Mouse (Mus musculus) olfactory bulb, adult 2 months (tissue): ENCODE data around the gene Sucla2. TPM values are rescaled to one million over a fixed set of nuclear protein-coding genes. Genes with fewer than 3 reads are reported as not detected.
A peak's percentile ranks its signal among the peaks of the same experiment; 100 is the strongest.

Source experiments
- H3K27ac ChIP-seq: fragments of 200-500 bp; 2 replicates; pipeline ENCODE4 v1.5.1; 2012; ENCODE audit warnings: low read depth, low read length; ENCODE audit not compliant: insufficient read depth
- H3K4me1 ChIP-seq: fragments of 200-500 bp; 2 replicates; pipeline ENCODE4 v1.6.1; 2012; ENCODE audit warnings: low read length; ENCODE audit not compliant: control insufficient read depth, insufficient read depth
- H3K4me3 ChIP-seq: fragments of 200-500 bp; 2 replicates; pipeline ENCODE4 v1.5.1; 2012; ENCODE audit warnings: mild to moderate bottlenecking, low read depth, low read length, moderate library complexity; ENCODE audit not compliant: insufficient read depth
- CTCF ChIP-seq: fragments of 200-500 bp; IDR thresholded peaks from 2 replicates; pipeline ENCODE4 v1.5.1; 2012; ENCODE audit warnings: low read depth, mild to moderate bottlenecking, low read length, moderate library complexity; ENCODE audit not compliant: insufficient read depth
- POLR2A ChIP-seq: fragments of 200-500 bp; IDR thresholded peaks from 2 replicates; pipeline ENCODE4 v1.6.1; 2012; ENCODE audit warnings: mild to moderate bottlenecking, low read depth, low read length, moderate library complexity; ENCODE audit not compliant: insufficient read depth
- WGBS: fragments of 180-500 bp; shearing (Covaris S2); methylation state at CpG from one replicate; pipeline ENCODE4 v1.1.7; 2018; 5-methylcytosine and 5-hydroxymethylcytosine counted together
- polyA plus RNA-seq: library from polyadenylated mRNA; stranded (reverse); fragments of >200 nt; gene quantifications from 2 replicates; pipeline ENCODE4 v1.2.4, GENCODE M21; 2012; ENCODE audit warnings: low replicate concordance; ENCODE audit not compliant: missing spikeins, insufficient read depth, insufficient read length

Gene Sucla2
- 392 TPM in 1 of 2 replicates, not detected in the other for polyA plus RNA-seq

DNA sequence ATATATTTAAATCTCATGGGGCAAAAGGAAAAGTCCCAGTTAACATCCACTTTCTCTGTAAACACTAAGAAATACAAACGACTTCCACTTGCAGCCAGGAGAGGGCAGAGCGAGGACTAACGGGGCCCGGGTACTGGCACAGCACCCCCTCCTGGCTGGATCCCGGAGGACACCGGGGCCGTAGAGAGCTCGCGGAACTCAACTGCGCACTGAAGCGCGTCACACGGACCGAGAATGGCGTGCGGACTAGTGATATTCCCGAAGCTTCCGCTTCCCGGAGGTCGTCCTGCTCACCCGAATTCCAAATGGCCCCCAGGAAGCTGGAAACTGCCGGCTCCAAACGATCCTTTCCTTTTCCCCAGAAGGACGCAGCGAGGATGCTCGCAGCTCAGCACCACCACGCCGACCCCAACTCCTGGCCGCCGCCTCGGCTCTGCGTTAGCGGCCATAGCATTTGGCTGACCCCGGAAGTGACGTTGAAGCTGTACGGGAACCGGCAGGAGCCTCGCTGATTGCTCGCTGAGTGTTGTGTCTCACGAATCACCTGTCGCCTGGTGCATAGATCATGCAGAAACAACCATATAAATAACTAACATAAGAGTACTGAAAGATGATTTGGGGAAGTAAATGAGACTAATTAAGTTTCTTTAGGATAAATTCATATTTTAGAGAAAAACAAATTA, at the start of gene Sucla2:
Sucla2 (plus strand) TSS at position 554 of the 683 bp plus-strand sequence.
- TF ChIP-seq POLR2A (no peak), CTCF (peak; percentile 99)
- peak within 1 kb of the TSS; percentile 65 for H3K4me3 ChIP-seq
- peak within 1 kb of the TSS; percentile 100 for H3K27ac ChIP-seq
- peaks cover 2% of the 10 kb centered on the region; the same call in 1 of the 2 replicates for H3K4me1 ChIP-seq
- under 1% methylated on average over 41 of the region's 41 CpGs for WGBS

GRCm38 (mm10) chr14:73475506-73475905, 49.6 kb upstream of the Sucla2 start:
- 45% methylated on average over 7 of the region's 7 CpGs for WGBS
- TF ChIP-seq CTCF: no peak
- no peak for TF ChIP-seq POLR2A
- peaks cover 20% of the 10 kb centered on the region for H3K4me1 ChIP-seq
- H3K4me3 ChIP-seq: no peak overlapping the region
- no peak overlapping the region for H3K27ac ChIP-seq

DNA sequence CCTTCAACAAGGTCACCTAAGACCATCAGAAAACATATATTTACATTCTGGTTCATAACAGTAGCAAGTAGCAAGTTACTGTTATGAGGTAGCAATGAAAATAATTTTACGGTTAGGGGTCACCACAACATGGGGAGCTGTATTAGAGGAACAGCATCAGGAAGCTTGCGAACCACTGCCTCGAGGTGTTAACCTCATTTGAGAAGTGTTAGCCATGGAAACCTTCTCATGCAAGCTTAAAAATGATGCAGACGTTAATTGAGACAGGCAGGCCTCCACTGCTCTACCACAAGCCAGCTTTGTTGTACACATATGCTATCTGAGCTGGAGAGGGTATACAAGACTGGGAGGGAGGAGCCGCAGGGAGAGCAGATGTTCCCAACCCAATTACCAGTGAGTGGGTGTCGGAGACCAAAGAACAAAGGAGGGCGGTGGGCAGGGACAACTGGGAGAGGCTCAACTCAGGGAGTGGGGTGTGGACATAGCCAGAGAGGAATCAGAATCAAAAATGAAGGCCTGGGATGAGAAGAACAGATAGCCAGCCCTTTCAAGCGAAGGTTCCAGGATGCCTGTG, 48.7 kb upstream of the Sucla2 start:
- no peak for TF ChIP-seq POLR2A
- TF ChIP-seq CTCF: no peak
- peak overlapping the region; percentile 34; the same call in 1 of the 2 replicates for H3K27ac ChIP-seq
- H3K4me3 ChIP-seq: no peak overlapping the region
- WGBS: 64% methylated on average over 8 of the region's 8 CpGs
- H3K4me1 ChIP-seq: peaks cover 18% of the 10 kb centered on the region

- WGBS: 96% methylated on average over 10 of the region's 10 CpGs
- Histone ChIP-seq H3K27ac (no peak overlapping the region), H3K4me1 (peaks cover 18% of the 10 kb centered on the region), H3K4me3 (no peak overlapping the region)
- TF ChIP-seq CTCF: no peak
- TF ChIP-seq POLR2A: no peak
Observed at GRCm38 (mm10) chr14:73477077-73477476, 48.0 kb upstream of the Sucla2 start.

- TF ChIP-seq CTCF (no peak), POLR2A (no peak)
- Histone ChIP-seq H3K4me3 (no peak overlapping the region), H3K4me1 (peaks cover 18% of the 10 kb centered on the region), H3K27ac (no peak overlapping the region)
- WGBS: 91% methylated on average over 3 of the region's 3 CpGs
Observed at GRCm38 (mm10) chr14:73478321-73478720, 46.8 kb upstream of the Sucla2 start.

DNA sequence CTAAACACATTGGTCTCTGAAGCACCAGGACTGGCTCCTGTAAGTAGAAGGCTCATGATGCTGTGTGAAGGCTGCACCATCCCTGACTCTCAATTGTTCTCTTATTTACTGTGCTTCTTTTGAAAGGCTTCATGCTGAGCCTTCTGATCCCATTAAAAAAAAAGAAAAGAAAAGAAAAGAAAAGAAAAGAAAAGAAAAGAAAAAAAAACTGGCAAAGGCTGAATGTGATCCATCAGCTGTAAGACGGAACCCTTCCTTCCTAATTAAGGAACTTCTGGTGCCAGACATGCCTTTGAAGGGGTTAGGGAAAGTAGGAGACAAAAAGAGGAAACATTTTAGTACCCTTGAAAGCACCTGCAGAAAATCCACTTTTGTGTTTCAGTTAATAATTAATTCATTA, 45.3 kb upstream of the Sucla2 start:
- WGBS: 75% methylated on average over 1 of the region's 1 CpGs
- no peak for TF ChIP-seq CTCF
- no peak for TF ChIP-seq POLR2A
- H3K27ac ChIP-seq: no peak overlapping the region

GRCm38 (mm10) chr14:73483516-73484229, 41.4 kb upstream of the Sucla2 start:
- 75% methylated on average over 5 of the region's 5 CpGs for WGBS
- Histone ChIP-seq H3K27ac (no peak overlapping the region), H3K4me1 (no peaks in the 10 kb centered on the region), H3K4me3 (no peak overlapping the region)
- no peak for TF ChIP-seq CTCF

More for the DNA sequence above, 45.3 kb upstream of the Sucla2 start:
- peaks cover 18% of the 10 kb centered on the region for H3K4me1 ChIP-seq
- no peak overlapping the region for H3K4me3 ChIP-seq

- WGBS: 93% methylated on average over 3 of the region's 3 CpGs
- TF ChIP-seq CTCF (no peak), POLR2A (no peak)
- Histone ChIP-seq H3K27ac (no peak overlapping the region), H3K4me1 (no peaks in the 10 kb centered on the region), H3K4me3 (no peak overlapping the region)
Observed at GRCm38 (mm10) chr14:73484366-73485110, 40.6 kb upstream of the Sucla2 start.
